Comparison of ENCODE assay signal across 25 mouse cellular contexts in genomic region chr5:144912519-144913310, GRCm38 (mm10). TPM values are rescaled to one million over a fixed set of nuclear protein-coding genes. Genes with fewer than 3 reads are reported as not detected.
DNase-seq lines count a peak whose midpoint lies in the region; ATAC-seq and TF ChIP-seq lines count a peak whose summit lies in the region.
"Had no signal": no experiment of that assay in that cellular context is flagged by ENCODE, and none has a peak within 500 bp of the region (broad histone marks: within the 10 kb centered on the region; RNA-seq: fewer than 3 reads in every experiment).

No protein-coding gene starts in this region.

- DNase-seq in forebrain, embryonic 10.5 days (ENCODE audit: extremely low spot score, low spot score) = no peak
- peak; percentile 69 for DNase-seq in midbrain, embryonic 11.5 days (ENCODE audit: low spot score, missing footprints)
- DNase-seq in ES-E14 (ENCODE audit: low read depth, low spot score) = no peak
- DNase-seq in adrenal gland, postnatal 36 days = no peak
- DNase-seq: adrenal gland, adult 8-10 months; cerebellum, adult 9-10 months; cerebellum, postnatal 36 days; kidney, adult 9 months; kidney, postnatal 14 days; left cerebral cortex, postnatal 4 days; liver, postnatal 0 days; lung, postnatal 36 days; retina, postnatal 1 day; right cerebral cortex, postnatal 14 days; thymus, postnatal 14 days had no signal

- H3K4me2 ChIP-seq in forebrain, embryonic 16.5 days (ENCODE audit: low read length) = no peak overlapping the region
- no peak overlapping the region for H3K4me2 ChIP-seq in intestine, postnatal 0 days (replicated peaks; ENCODE audit: low read depth)
- H3K4me2 ChIP-seq in intestine, embryonic 16.5 days (ENCODE audit: low read depth, low read length) = no peak overlapping the region
- no peak overlapping the region for H3K4me2 ChIP-seq in midbrain, embryonic 11.5 days
- no peak overlapping the region for H3K4me2 ChIP-seq in midbrain, embryonic 15.5 days
- H3K4me2 ChIP-seq: heart, embryonic 15.5 days; hindbrain, embryonic 15.5 days; liver, embryonic 12.5 days; midbrain, embryonic 13.5 days had no signal

- H3K36me3 ChIP-seq in forebrain, embryonic 10.5 days (replicated peaks) = no peaks in the 10 kb centered on the region
- no peaks in the 10 kb centered on the region for H3K36me3 ChIP-seq in forebrain, embryonic 16.5 days (ENCODE audit: control insufficient read depth, insufficient read depth)
- H3K36me3 ChIP-seq in intestine, postnatal 0 days (ENCODE audit: control insufficient read depth, insufficient read depth) = no peaks in the 10 kb centered on the region
- H3K36me3 ChIP-seq in intestine, embryonic 16.5 days (ENCODE audit: control insufficient read depth, insufficient read depth, low read length) = no peaks in the 10 kb centered on the region
- H3K36me3 ChIP-seq in midbrain, embryonic 11.5 days (ENCODE audit: control insufficient read depth, insufficient read depth, low read length) = no peaks in the 10 kb centered on the region
- H3K36me3 ChIP-seq in midbrain, embryonic 15.5 days (replicated peaks) = no peaks in the 10 kb centered on the region
- H3K36me3 ChIP-seq in ES-E14 (ENCODE audit: control insufficient read depth, insufficient read depth, low read length, poor library complexity, severe bottlenecking) = no peaks in the 10 kb centered on the region
- H3K36me3 ChIP-seq: heart, embryonic 15.5 days; hindbrain, embryonic 15.5 days; liver, embryonic 12.5 days; midbrain, embryonic 13.5 days had no signal

- no peak overlapping the region for H3K9ac ChIP-seq in forebrain, embryonic 16.5 days (replicated peaks; ENCODE audit: low read depth, low read length)
- no peak overlapping the region for H3K9ac ChIP-seq in intestine, postnatal 0 days (ENCODE audit: low read depth, low read length)
- H3K9ac ChIP-seq in intestine, embryonic 16.5 days (ENCODE audit: low read depth, low read length) = no peak overlapping the region
- no peak overlapping the region for H3K9ac ChIP-seq in midbrain, embryonic 11.5 days (ENCODE audit: low read length)
- H3K9ac ChIP-seq in midbrain, embryonic 15.5 days = no peak overlapping the region
- H3K9ac ChIP-seq in ES-E14 (ENCODE audit: insufficient read depth, low read depth, low read length, poor library complexity, severe bottlenecking) = no peak overlapping the region
- H3K9ac ChIP-seq: heart, embryonic 15.5 days; hindbrain, embryonic 15.5 days; liver, embryonic 12.5 days; liver, postnatal 0 days; midbrain, embryonic 13.5 days had no signal

- H3K9me3 ChIP-seq in forebrain, embryonic 10.5 days = no peaks in the 10 kb centered on the region
- no peaks in the 10 kb centered on the region for H3K9me3 ChIP-seq in forebrain, embryonic 16.5 days (ENCODE audit: control insufficient read depth, low read length)
- no peaks in the 10 kb centered on the region for H3K9me3 ChIP-seq in intestine, postnatal 0 days (ENCODE audit: control insufficient read depth)
- H3K9me3 ChIP-seq in intestine, embryonic 16.5 days (ENCODE audit: control insufficient read depth, low read length) = no peaks in the 10 kb centered on the region
- H3K9me3 ChIP-seq in midbrain, embryonic 11.5 days (ENCODE audit: control insufficient read depth, low read length) = no peaks in the 10 kb centered on the region
- no peaks in the 10 kb centered on the region for H3K9me3 ChIP-seq in midbrain, embryonic 15.5 days
- no peaks in the 10 kb centered on the region for H3K9me3 ChIP-seq in ES-E14 (ENCODE audit: control insufficient read depth, insufficient read depth, low read depth, low read length)
- H3K9me3 ChIP-seq: heart, embryonic 15.5 days; hindbrain, embryonic 15.5 days; liver, embryonic 12.5 days; midbrain, embryonic 13.5 days had no signal

- H3K27me3 ChIP-seq in forebrain, embryonic 10.5 days (ENCODE audit: poor library complexity, severe bottlenecking) = no peaks in the 10 kb centered on the region
- no peaks in the 10 kb centered on the region for H3K27me3 ChIP-seq in forebrain, embryonic 16.5 days (replicated peaks; ENCODE audit: control insufficient read depth, insufficient read depth, low read length)
- no peaks in the 10 kb centered on the region for H3K27me3 ChIP-seq in intestine, postnatal 0 days (replicated peaks; ENCODE audit: control insufficient read depth, insufficient read depth, low read length)
- no peaks in the 10 kb centered on the region for H3K27me3 ChIP-seq in intestine, embryonic 16.5 days (replicated peaks; ENCODE audit: control insufficient read depth, insufficient read depth, low read length)
- H3K27me3 ChIP-seq in midbrain, embryonic 11.5 days (ENCODE audit: control insufficient read depth, insufficient read depth, low read length) = no peaks in the 10 kb centered on the region
- H3K27me3 ChIP-seq in midbrain, embryonic 15.5 days (replicated peaks) = no peaks in the 10 kb centered on the region
- H3K27me3 ChIP-seq: heart, embryonic 15.5 days; hindbrain, embryonic 15.5 days; liver, embryonic 12.5 days; midbrain, embryonic 13.5 days had no signal

- H3K27ac ChIP-seq in forebrain, embryonic 10.5 days = peak overlapping the region; percentile 35; the same call in 1 of the 2 replicates
- H3K27ac ChIP-seq in forebrain, embryonic 16.5 days (ENCODE audit: low read length) = no peak overlapping the region
- H3K27ac ChIP-seq in intestine, postnatal 0 days (ENCODE audit: low read depth, low read length) = no peak overlapping the region
- no peak overlapping the region for H3K27ac ChIP-seq in intestine, embryonic 16.5 days (ENCODE audit: low read length)
- H3K27ac ChIP-seq in midbrain, embryonic 11.5 days (ENCODE audit: low read depth, low read length) = no peak overlapping the region
- H3K27ac ChIP-seq in midbrain, embryonic 15.5 days = no peak overlapping the region
- peak overlapping the region; percentile 77; the same call in 1 of the 2 replicates for H3K27ac ChIP-seq in ES-E14 (ENCODE audit: insufficient read depth, low read depth, low read length, poor library complexity, severe bottlenecking)
- H3K27ac ChIP-seq: heart, embryonic 15.5 days; hindbrain, embryonic 15.5 days; liver, embryonic 12.5 days; midbrain, embryonic 13.5 days had no signal

- in situ Hi-C loops in ES-E14 (cut with MboI; ENCODE audit: low sequenced_read_pairs in 2 of 2, unreplicated experiment in 2 of 2) = no loop called here

- H3K4me1 ChIP-seq in forebrain, embryonic 10.5 days = peaks cover 49% of the 10 kb centered on the region
- H3K4me1 ChIP-seq in forebrain, embryonic 16.5 days (replicated peaks; ENCODE audit: control insufficient read depth, insufficient read depth, low read length) = peaks cover 18% of the 10 kb centered on the region
- peaks cover 5% of the 10 kb centered on the region for H3K4me1 ChIP-seq in intestine, postnatal 0 days (replicated peaks; ENCODE audit: control insufficient read depth, insufficient read depth, low read length)
- H3K4me1 ChIP-seq in intestine, embryonic 16.5 days (ENCODE audit: control insufficient read depth, insufficient read depth, low read length) = peaks cover 19% of the 10 kb centered on the region; the same call in 1 of the 2 replicates
- peaks cover 4% of the 10 kb centered on the region; the same call in 1 of the 2 replicates for H3K4me1 ChIP-seq in midbrain, embryonic 11.5 days (ENCODE audit: control insufficient read depth, insufficient read depth, low read length)
- peaks cover 17% of the 10 kb centered on the region for H3K4me1 ChIP-seq in midbrain, embryonic 15.5 days
- peaks cover 11 to 24% of the 10 kb centered on the region in 2 experiments for H3K4me1 ChIP-seq in ES-E14 (ENCODE audit: control insufficient read depth in 2 of 2, insufficient read depth in 2 of 2, low read length in 2 of 2, poor library complexity in 1 of 2)

- no peak for ATAC-seq in forebrain, embryonic 16.5 days
- no peak for ATAC-seq in intestine, postnatal 0 days
- ATAC-seq in intestine, embryonic 16.5 days = no peak
- no peak for ATAC-seq in midbrain, embryonic 11.5 days (ENCODE audit: low FRiP score)
- ATAC-seq in midbrain, embryonic 15.5 days (replicated peaks) = no peak
- ATAC-seq: forebrain, embryonic 14.5 days; liver, embryonic 12.5 days; liver, postnatal 0 days; midbrain, embryonic 13.5 days had no signal

- WGBS in forebrain, embryonic 10.5 days = 54% methylated on average over 7 of the region's 7 CpGs
- WGBS in forebrain, embryonic 16.5 days = 44% methylated on average over 7 of the region's 7 CpGs
- 61% methylated on average over 7 of the region's 7 CpGs for WGBS in intestine, postnatal 0 days
- 59% methylated on average over 7 of the region's 7 CpGs for WGBS in intestine, embryonic 16.5 days
- 45% methylated on average over 7 of the region's 7 CpGs for WGBS in midbrain, embryonic 11.5 days
- 43% methylated on average over 7 of the region's 7 CpGs for WGBS in midbrain, embryonic 15.5 days

- peak; percentile 32; the same call in 1 of the 2 replicates for TF ChIP-seq CTCF in intestine, postnatal 0 days (IDR thresholded peaks at IDR 0.05; ENCODE audit: low read depth)

- no peak overlapping the region for H3K4me3 ChIP-seq in forebrain, embryonic 10.5 days
- H3K4me3 ChIP-seq in forebrain, embryonic 16.5 days (replicated peaks; ENCODE audit: low read length) = no peak overlapping the region
- no peak overlapping the region for H3K4me3 ChIP-seq in intestine, postnatal 0 days (ENCODE audit: low read depth, low read length)
- no peak overlapping the region for H3K4me3 ChIP-seq in intestine, embryonic 16.5 days (ENCODE audit: low read length)
- H3K4me3 ChIP-seq in midbrain, embryonic 11.5 days (ENCODE audit: low read depth, low read length) = no peak overlapping the region
- H3K4me3 ChIP-seq in midbrain, embryonic 15.5 days = no peak overlapping the region
- no peak overlapping the region for H3K4me3 ChIP-seq in ES-E14 (ENCODE audit: insufficient read depth in 1 of 2, low read depth in 1 of 2, low read length in 2 of 2, poor library complexity in 1 of 2, severe bottlenecking in 1 of 2)
- H3K4me3 ChIP-seq: heart, embryonic 15.5 days; hindbrain, embryonic 15.5 days; liver, embryonic 12.5 days; midbrain, embryonic 13.5 days; myocyte had no signal

TF ChIP-seq in ES-E14, 5 proteins besides CTCF, POLR2A, EP300 and RAD21 (continues in another document):
- no peak for TF ChIP-seq MAFK (IDR thresholded peaks at IDR 0.05; ENCODE audit: insufficient read depth, low read depth, low read length)
- no peak for TF ChIP-seq CHD2 (IDR thresholded peaks at IDR 0.05; ENCODE audit: low read depth, low read length)
- no peak for TF ChIP-seq ZNF384 (IDR thresholded peaks at IDR 0.05; ENCODE audit: low read depth, low read length)
- TF ChIP-seq HCFC1 (IDR thresholded peaks at IDR 0.05; ENCODE audit: borderline replicate concordance, insufficient read depth, low read length) = no peak

RNA-seq across cellular contexts. Expression of gene Smurf1, which starts 52.9 kb away (rescaled TPM):
- polyA plus RNA-seq in forebrain, embryonic 10.5 days (2016; fragmentation: Nextera tagmentation; extraction: Ambion mirVana) = 12.1 and 13.0 TPM in 2 replicates
- polyA plus RNA-seq in forebrain, embryonic 16.5 days (2015; fragmentation: Nextera tagmentation; extraction: Ambion mirVana) = 25.4 and 28.2 TPM in 2 replicates
- polyA plus RNA-seq in intestine, postnatal 0 days (2015; fragmentation: Nextera tagmentation; extraction: Ambion mirVana) = 7.4 and 8.2 TPM in 2 replicates
- polyA plus RNA-seq in intestine, embryonic 16.5 days (2015; fragmentation: Nextera tagmentation; extraction: Ambion mirVana) = 3.5 and 5.0 TPM in 2 replicates
- polyA plus RNA-seq in midbrain, embryonic 11.5 days (2014; fragmentation: Nextera tagmentation; extraction: Ambion mirVana) = 13.2 and 17.8 TPM in 2 replicates
- 38.5 and 44.2 TPM in 2 replicates for polyA plus RNA-seq in midbrain, embryonic 15.5 days (2015; fragmentation: Nextera tagmentation; extraction: Ambion mirVana)
- total RNA-seq in ES-E14 (2012; rRNA removed) = 17.9 and 19.2 TPM in 2 replicates
- 10 to 100 TPM; 18.6 to 24.8 TPM for total RNA-seq in adrenal gland, postnatal 36 days (2021)

Comparison
In these comparisons a context has a peak if more than half of its experiments do, and no peak if none do; other contexts are left out.
1. H3K27ac ChIP-seq: peak in forebrain, embryonic 10.5 days (single experiment) and ES-E14 (single experiment); none in forebrain, embryonic 16.5 days (single experiment), intestine, postnatal 0 days (single experiment), intestine, embryonic 16.5 days (single experiment), midbrain, embryonic 11.5 days (single experiment) and midbrain, embryonic 15.5 days (single experiment).